8 mouse cellular contexts compared by ENCODE assay signal in genomic region chr10:61977392-61978096, GRCm38 (mm10). TPM values are rescaled to one million over a fixed set of nuclear protein-coding genes. Genes with fewer than 3 reads are reported as not detected.
DNase-seq lines count a peak whose midpoint lies in the region; ATAC-seq and TF ChIP-seq lines count a peak whose summit lies in the region.

No protein-coding gene starts in this region.

- in situ Hi-C loops in ES-E14 (cut with MboI; ENCODE audit: low sequenced_read_pairs in 2 of 2, unreplicated experiment in 2 of 2) = no loop called here

- H3K27me3 ChIP-seq in heart, embryonic 10.5 days (ENCODE audit: insufficient read depth, poor library complexity, severe bottlenecking) = peaks cover 40% of the 10 kb centered on the region
- H3K27me3 ChIP-seq in hindbrain, embryonic 10.5 days (ENCODE audit: insufficient read depth, poor library complexity, severe bottlenecking) = peaks cover 93% of the 10 kb centered on the region

- peaks cover 60% of the 10 kb centered on the region for H3K4me1 ChIP-seq in heart, embryonic 10.5 days
- H3K4me1 ChIP-seq in ES-E14 (ENCODE audit: control insufficient read depth in 2 of 2, insufficient read depth in 2 of 2, low read length in 2 of 2, poor library complexity in 1 of 2) = peaks cover 4 to 13% of the 10 kb centered on the region in 2 experiments; a peak in 3 of 4 replicates
- peaks cover 34% of the 10 kb centered on the region for H3K4me1 ChIP-seq in hindbrain, embryonic 10.5 days (replicated peaks)

- ATAC-seq in megakaryocyte progenitor cell, adult 5-6 weeks (replicated peaks; ENCODE audit: poor library complexity) = peak; percentile 35; the same call in 1 of the 2 replicates

- DNase-seq in heart, embryonic 10.5 days (ENCODE audit: low spot score) = no peak
- DNase-seq in heart, adult 11 months = no peak
- no peak for DNase-seq in ES-E14 (ENCODE audit: low read depth, low spot score)
- DNase-seq in hindbrain, embryonic 10.5 days (ENCODE audit: low spot score) = peak; percentile 13
- no peak for DNase-seq in right cerebral cortex, postnatal 36 days (ENCODE audit: low spot score in 2 of 2)
- DNase-seq in c-Kit-positive CD71-positive TER-119-positive erythroid progenitor cells, embryonic 14.5 days (ENCODE audit: low spot score) = no peak
- no peak for DNase-seq in spleen, postnatal 36 days (ENCODE audit: low spot score in 2 of 2)

- peak overlapping the region; percentile 63; the same call in 1 of the 2 replicates for H3K9ac ChIP-seq in ES-E14 (ENCODE audit: insufficient read depth, low read depth, low read length, poor library complexity, severe bottlenecking)

- WGBS in heart, embryonic 10.5 days = 2% methylated on average over 18 of the region's 18 CpGs
- WGBS in hindbrain, embryonic 10.5 days = 5% methylated on average over 18 of the region's 18 CpGs

- H3K4me3 ChIP-seq in heart, embryonic 10.5 days = peak overlapping the region; percentile 63
- peak overlapping the region; percentile 68 to 80 for H3K4me3 ChIP-seq in ES-E14 (ENCODE audit: insufficient read depth in 1 of 2, low read depth in 1 of 2, low read length in 2 of 2, poor library complexity in 1 of 2, severe bottlenecking in 1 of 2)
- H3K4me3 ChIP-seq in hindbrain, embryonic 10.5 days = peak overlapping the region; percentile 58

- peaks cover 3% of the 10 kb centered on the region; the same call in 1 of the 2 replicates for H3K36me3 ChIP-seq in heart, embryonic 10.5 days
- no peaks in the 10 kb centered on the region for H3K36me3 ChIP-seq in ES-E14 (ENCODE audit: control insufficient read depth, insufficient read depth, low read length, poor library complexity, severe bottlenecking)
- no peaks in the 10 kb centered on the region for H3K36me3 ChIP-seq in hindbrain, embryonic 10.5 days

- H3K27ac ChIP-seq in heart, embryonic 10.5 days = peak overlapping the region; percentile 84
- no peak overlapping the region for H3K27ac ChIP-seq in ES-E14 (ENCODE audit: insufficient read depth, low read depth, low read length, poor library complexity, severe bottlenecking)
- H3K27ac ChIP-seq in hindbrain, embryonic 10.5 days = peak overlapping the region; percentile 59; the same call in 1 of the 2 replicates

- H3K9me3 ChIP-seq in heart, embryonic 10.5 days = no peaks in the 10 kb centered on the region
- no peaks in the 10 kb centered on the region for H3K9me3 ChIP-seq in ES-E14 (ENCODE audit: control insufficient read depth, insufficient read depth, low read depth, low read length)
- H3K9me3 ChIP-seq in hindbrain, embryonic 10.5 days = no peaks in the 10 kb centered on the region

TF ChIP-seq in ES-E14, 5 proteins besides CTCF, POLR2A, EP300 and RAD21:
- TF ChIP-seq ZNF384 (IDR thresholded peaks at IDR 0.05; ENCODE audit: low read depth, low read length) (no peak), ZC3H11A (IDR thresholded peaks at IDR 0.05; ENCODE audit: borderline replicate concordance, low read depth, low read length) (no peak), HCFC1 (IDR thresholded peaks at IDR 0.05; ENCODE audit: borderline replicate concordance, insufficient read depth, low read length) (no peak), CHD2 (IDR thresholded peaks at IDR 0.05; ENCODE audit: low read depth, low read length) (no peak), MAFK (IDR thresholded peaks at IDR 0.05; ENCODE audit: insufficient read depth, low read depth, low read length) (no peak)
TF ChIP-seq in ES-E14: peak in this region for 0.

RNA-seq across cellular contexts. Expression of gene Col13a1, which starts 1.4 kb away (rescaled TPM):
- polyA plus RNA-seq in heart, embryonic 10.5 days (2016; fragmentation: Nextera tagmentation; extraction: Ambion mirVana) = 12.3 and 17.7 TPM in 2 replicates
- total RNA-seq in ES-E14 (2012; rRNA removed) = 4.2 and 4.7 TPM in 2 replicates
- 1.9 and 2.5 TPM in 2 replicates for polyA plus RNA-seq in hindbrain, embryonic 10.5 days (2016; fragmentation: Nextera tagmentation; extraction: Ambion mirVana)
- not detected in 2 replicates for total RNA-seq in megakaryocyte progenitor cell, adult 5-6 weeks (2015)
- not detected in 2 replicates for total RNA-seq in megakaryocyte progenitor cell, adult 5-6 weeks (2017)
